Mouse (Mus musculus) induced T-regulatory cell, adult 2 months (primary cell): Measurements from ENCODE around the gene Slc35f6.

Experiments
- DNase-seq: peaks from one replicate; pipeline ENCODE4 v3.0.0-alpha.2; 2012; ENCODE audit warnings: low read depth

Slc35f6 gene

GRCm38 (mm10) chr5:30647815-30648560 is at the start of gene Slc35f6:
Gene Slc35f6 (plus strand): TSS chr5:30647933.
- DNase-seq: peak; percentile 91

DNA sequence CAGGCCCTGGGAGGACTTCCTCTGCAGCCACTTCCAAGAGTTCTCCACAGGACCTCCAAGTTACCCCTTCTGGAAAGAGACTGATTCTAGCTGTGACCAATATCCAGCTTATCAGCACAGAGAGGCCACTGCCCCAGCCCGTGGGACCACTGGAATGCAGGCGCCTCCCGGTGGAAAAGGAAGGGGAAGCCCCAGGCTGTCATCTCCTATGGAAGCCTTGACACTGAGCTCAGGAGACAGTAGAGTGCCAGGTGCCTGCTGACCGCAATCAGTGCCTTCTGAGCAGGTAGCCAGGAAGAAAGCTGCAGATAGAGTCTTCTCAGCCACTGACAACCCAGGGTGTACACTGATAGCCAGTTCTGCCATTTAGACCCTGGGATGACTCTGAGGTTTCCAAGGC is 46.3 kb upstream of the Slc35f6 start:
- DNase-seq: no peak

DNA sequence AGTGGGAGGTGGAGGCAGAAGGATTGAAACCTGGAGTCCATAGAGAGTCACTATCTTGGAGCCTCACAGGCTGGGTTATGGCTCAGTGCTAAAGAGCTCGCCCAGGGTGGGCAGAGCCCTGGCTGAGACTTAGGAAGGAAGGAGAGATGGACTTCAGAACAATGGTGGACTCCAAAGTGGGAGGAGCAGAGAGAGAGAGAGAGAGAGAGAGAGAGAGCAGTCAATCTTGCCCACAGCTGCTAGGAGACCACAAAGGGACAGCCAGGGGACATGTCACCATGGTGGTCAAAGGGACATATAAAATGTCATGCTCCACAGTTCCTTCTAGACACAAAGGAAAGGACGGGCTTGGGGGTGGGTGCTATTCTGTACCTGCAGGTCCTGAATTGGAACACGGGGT is 44.5 kb upstream of the Slc35f6 start:
- DNase-seq: no peak

DNA sequence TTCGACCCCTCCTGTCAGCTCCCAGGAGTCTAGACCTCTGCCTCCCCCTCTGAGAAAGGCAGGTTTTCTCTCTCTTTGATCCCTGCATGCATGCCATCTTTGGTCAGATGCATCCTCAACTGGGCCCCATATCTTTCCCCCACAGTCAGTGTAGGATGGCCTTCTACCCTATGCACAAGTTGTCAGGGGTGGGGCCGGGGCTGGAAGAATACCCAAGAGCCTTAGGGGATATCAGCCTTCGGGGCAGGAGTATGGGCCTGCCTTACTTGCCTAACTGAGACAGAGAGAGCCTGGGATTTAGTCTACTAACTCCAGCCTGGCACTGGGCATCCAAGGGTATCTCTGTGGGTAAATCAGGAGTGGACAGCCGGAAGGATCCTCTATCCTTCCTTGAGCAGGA is 43.8 kb upstream of the Slc35f6 start:
- no peak for DNase-seq

- no peak for DNase-seq
Measured at GRCm38 (mm10) chr5:30604769-30605188, 43.0 kb upstream of the Slc35f6 start.

DNA sequence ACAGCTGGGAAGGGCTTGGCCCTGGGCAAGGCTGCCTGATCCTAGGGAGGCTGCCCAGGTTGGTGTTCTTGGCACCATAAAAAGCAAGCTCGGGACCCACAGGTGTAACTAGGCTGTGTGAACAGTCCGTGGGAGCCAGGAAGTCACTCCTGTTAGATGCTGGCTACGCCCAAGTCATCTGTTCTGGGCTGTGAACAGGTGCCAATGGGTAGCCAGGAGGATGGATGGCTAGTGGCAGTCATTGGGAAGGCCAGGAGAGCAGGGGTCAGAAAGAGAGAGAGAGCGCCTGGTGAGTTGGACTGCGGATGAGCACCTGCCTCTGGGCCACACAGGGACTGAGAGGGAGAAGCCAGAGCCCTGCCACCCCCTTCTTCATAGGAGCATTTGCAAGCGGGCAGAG is 42.1 kb upstream of the Slc35f6 start:
- no peak for DNase-seq

DNA sequence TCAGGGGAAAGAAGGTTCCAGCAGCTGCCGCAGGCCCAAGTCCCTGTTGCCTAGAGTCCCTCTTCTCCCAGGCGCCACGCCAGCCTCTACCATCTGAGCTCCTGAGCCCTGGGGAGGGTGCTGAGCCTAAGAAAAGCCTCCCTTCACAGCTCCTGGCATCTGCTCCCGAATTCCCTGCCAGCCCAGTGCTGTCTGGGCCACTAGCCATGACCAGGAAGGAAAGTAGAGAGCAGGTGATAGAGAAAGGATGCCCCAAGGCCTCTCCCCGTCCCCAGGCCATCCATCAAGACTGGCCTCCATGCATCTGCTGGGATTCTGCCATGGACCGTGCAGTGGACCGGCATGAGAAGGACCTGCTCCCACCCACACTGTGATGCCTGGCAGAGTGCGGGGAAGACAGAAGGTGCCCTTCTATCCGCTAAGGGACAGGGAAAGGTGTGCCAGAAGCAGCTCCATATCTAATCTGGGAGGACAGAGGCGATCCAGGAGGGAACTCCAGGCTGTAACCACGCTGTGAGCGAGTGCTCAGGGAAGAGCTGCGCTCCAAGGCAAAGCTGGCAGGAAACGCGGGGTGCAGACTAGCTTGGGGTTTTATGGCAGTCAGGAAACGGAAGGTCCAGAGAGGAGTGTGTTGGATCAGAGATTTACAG is 41.2 kb upstream of the Slc35f6 start:
- no peak for DNase-seq

- DNase-seq: no peak
Measured at GRCm38 (mm10) chr5:30609094-30609493, 38.6 kb upstream of the Slc35f6 start.

GRCm38 (mm10) chr5:30609918-30610645 is 37.7 kb upstream of the Slc35f6 start:
- DNase-seq: no peak

DNA sequence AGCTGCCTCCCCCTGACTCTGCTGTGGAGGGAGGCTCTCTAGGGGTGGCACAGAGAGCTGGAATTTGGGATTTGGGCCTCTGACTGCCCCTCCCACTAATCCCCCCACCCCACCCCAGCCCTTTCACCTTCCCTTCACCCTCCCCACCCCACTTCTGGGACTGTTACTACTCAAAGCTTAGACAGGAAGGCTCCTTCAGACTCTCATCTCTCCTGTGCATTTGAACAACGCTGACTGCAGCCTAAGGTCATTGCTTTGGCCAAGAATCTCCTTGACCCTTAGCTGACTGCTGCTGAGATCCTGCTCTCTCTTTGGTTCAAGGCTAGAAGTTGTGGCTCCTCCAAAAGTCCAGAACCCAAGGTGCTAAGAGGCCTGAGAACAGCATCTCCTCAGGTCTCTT is 36.6 kb upstream of the Slc35f6 start:
- no peak for DNase-seq

DNA sequence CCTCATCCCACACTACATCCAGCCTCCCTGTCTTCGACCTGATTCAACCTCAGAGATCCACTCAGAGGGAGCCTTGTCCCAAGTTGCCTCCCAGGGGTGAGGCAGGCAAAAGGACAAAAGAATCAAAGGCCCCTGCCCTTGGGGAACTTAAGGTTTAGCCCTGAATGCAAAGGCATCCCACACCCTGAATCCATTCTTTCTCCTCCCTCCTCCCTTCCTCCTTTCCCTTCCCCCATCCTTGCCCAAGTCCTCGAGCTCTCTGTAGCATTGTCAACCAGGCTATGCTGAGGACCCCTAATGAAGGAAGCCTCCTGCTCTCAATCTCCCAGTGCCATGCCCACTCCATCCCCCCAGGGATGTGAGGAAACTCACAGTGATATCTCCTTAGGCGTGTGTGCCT is 36.0 kb upstream of the Slc35f6 start:
- no peak for DNase-seq

- no peak for DNase-seq
Measured at GRCm38 (mm10) chr5:30612575-30612974, 35.2 kb upstream of the Slc35f6 start.

DNA sequence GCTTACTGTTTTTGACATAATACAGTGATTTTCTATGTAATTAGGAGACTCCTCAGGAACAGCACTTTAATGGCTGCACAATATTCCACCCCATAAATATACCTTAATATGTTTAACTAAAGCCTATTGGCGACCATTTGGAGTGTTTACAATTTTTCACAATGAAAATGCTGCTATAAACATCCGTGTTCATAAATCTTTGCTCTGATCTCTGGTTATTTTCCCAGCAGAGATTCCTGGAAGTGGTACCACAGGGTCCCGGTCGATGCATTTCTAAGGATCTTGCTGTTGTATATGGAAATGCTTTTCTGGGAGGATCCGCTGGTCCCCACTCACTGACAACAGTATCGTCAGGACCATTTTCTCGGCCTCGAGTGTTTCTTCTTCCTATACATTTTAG is 34.5 kb upstream of the Slc35f6 start:
- no peak for DNase-seq

GRCm38 (mm10) chr5:30614221-30614620 is 33.5 kb upstream of the Slc35f6 start:
- DNase-seq: no peak

DNA sequence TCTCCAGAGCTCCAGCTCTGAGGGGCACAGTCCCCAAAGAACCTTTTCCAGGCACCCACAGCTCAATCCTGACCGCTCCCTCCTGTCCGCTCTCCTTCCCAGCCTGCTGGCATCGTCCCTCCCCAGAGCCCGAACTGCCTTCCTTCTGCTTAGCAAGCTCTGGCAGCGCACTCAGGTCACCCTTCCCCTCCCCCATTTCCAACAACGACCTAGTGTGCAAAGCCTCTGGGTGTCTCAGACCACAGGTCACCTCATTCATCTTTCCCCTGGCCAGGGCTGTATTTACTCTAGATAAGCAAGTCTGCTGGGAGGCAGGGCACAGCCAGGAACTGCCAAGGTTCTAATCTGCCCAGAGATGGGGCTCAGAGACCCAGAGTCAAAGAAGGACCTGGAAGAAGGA is 32.3 kb upstream of the Slc35f6 start:
- DNase-seq: no peak

DNA sequence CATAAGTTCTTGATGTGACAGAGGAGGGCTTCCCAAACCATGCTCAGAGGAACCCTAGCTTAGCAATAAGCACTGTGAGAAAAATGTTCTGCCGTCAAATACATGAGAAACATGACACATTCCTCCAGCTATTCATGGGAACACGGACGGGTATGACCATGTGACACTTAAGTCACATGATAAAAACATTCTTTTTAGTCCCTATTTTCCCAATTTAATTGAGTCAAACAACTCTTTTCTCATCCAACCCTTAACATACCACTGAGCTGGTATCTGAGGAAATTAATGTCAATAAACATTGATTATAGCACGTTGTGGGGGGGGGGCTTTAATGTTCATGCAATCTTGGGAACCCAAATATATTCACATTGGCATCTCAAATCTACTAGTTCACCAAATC is 31.9 kb upstream of the Slc35f6 start:
- DNase-seq: no peak

- DNase-seq: no peak
Measured at GRCm38 (mm10) chr5:30616644-30617043, 31.1 kb upstream of the Slc35f6 start.

DNA sequence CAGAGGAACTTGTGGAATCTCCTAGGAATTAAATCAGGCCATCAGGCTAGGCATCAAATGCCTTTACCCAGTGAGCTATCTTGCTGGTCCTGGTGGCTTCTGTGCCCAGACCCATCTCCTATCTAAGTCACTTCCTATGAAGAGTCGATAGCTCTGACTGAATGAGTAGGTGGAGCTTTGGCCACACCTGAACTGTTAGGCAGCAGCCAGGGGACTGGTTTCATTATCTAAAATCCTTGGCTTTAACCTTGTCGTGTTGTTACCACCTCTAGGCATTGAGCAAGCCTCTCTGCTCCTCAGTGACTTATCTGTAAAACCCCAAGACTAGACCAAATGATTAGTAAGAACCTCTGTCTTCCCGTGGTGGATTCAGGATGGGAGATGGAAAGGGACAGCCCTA is 30.4 kb upstream of the Slc35f6 start:
- no peak for DNase-seq

DNA sequence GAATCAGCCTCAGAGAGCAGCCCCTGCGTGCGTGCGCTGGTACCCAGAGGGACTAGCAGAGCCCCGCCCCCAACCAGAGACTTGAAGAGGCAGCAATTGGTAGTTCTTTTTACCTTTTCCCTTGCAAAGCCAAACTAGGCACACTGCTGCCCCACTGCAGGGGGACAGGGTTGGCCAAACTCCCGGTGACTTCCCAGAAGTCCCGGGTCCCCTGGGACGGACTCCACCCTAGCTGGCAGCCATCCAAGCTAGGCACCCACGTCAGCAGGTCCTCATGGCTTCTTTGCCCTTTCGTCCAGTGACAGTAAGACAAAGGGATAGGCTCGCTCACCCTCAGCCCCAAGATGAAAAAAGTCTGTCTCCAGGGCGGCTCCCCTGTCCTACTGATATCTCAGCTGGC is 29.9 kb upstream of the Slc35f6 start:
- no peak for DNase-seq

DNA sequence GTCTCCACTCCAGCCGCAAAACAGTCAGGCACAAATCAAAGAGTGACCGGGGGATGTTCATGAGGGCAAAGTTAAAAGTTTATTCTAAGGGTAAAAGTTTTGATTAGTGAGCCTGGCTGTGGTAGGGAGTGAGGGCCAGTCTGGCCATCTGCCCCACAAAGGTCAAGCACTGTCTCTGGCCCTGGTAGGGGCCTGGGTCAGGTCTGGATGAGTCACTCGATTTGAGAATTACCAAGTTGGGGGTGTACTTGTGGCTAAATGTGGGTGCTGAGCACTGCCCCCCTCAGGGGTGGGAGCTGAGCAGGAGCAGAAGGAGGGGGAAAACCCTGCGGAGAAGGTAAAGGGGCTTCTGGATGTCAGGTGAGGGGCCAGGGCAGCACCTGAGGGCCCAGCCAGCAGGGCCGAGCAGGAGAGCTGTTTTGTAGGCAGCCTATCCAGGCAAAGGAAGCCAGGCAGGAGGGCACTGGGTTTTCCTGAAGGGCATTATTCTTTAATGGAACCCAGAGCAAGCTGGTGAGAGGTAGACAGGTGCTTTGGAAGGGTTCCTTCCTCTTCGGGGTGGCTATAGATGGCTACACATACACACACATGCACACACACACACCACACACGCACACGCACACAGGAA is 29.2 kb upstream of the Slc35f6 start:
- DNase-seq: no peak

DNA sequence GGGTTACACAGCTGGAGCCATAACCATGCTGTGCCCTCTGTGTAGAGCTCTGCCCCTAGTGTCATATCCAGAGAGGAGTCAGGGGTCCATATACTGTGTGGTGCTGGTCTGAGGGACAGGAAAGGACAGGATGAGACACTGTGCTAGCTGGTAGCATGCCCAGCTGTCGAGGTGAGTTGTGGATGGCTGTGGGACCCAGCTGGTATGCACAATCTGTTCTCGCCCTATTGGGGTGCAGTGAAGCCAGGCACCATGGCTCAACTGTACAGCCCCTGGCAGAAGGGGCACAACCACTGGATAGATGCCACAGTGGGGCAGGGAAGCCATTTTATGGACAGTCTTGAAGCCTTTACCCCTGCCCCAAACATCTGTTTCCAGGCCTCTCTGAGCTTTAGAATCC is 28.5 kb upstream of the Slc35f6 start:
- no peak for DNase-seq

GRCm38 (mm10) chr5:30620567-30620966 is 27.2 kb upstream of the Slc35f6 start:
- no peak for DNase-seq
